Mouse (Mus musculus): Measurements from ENCODE around the gene Tent5b.

Tent5b gene

GRCm38 (mm10) chr4:133479458-133480184 lies at the start of gene Tent5b:
Gene Tent5b (plus strand): TSS chr4:133480132.
- CTCF ChIA-PET, result interaction anchor here (1.0 kb wide), 1 partner anchor 15 kb away, joined by 3 read pairs; no protein-coding TSS in a partner anchor

GRCm38 (mm10) chr4:133431508-133431907 lies 48.4 kb upstream of the Tent5b start:
- CTCF ChIA-PET, result interaction anchor here (0.7 kb wide), 1 partner anchor 9 kb away, joined by 3 read pairs; no protein-coding TSS in a partner anchor

GRCm38 (mm10) chr4:133432560-133433171 lies 47.3 kb upstream of the Tent5b start:
- CTCF ChIA-PET, result no interaction called here

GRCm38 (mm10) chr4:133435921-133436320 lies 44.0 kb upstream of the Tent5b start:
- CTCF ChIA-PET, result interaction anchor here (0.7 to 1.3 kb wide), 3 partner anchors 10 to 15 kb away, joined by 4 to 12 read pairs (median 5); no protein-coding TSS in a partner anchor

- CTCF ChIA-PET, result interaction anchor here (0.5 kb wide), 1 partner anchor 1274 kb away, joined by 18 read pairs; no protein-coding TSS in a partner anchor
These were observed 40.2 kb upstream of the Tent5b start for GRCm38 (mm10) chr4:133439460-133440376.

GRCm38 (mm10) chr4:133440377-133440795 lies 39.5 kb upstream of the Tent5b start:
- CTCF ChIA-PET, result interaction anchor here (0.5 kb wide), 1 partner anchor 1275 kb away, joined by 18 read pairs; no protein-coding TSS in a partner anchor

GRCm38 (mm10) chr4:133442194-133442593 lies 37.7 kb upstream of the Tent5b start:
- CTCF ChIA-PET, result interaction anchor here (1.1 kb wide), 1 partner anchor 18 kb away, joined by 3 read pairs; no protein-coding TSS in a partner anchor

GRCm38 (mm10) chr4:133443085-133443484 lies 36.8 kb upstream of the Tent5b start:
- CTCF ChIA-PET, result interaction anchor here (1.1 kb wide), 1 partner anchor 19 kb away, joined by 3 read pairs; no protein-coding TSS in a partner anchor

GRCm38 (mm10) chr4:133445727-133446126 lies 34.2 kb upstream of the Tent5b start:
- CTCF ChIA-PET, result no interaction called here

GRCm38 (mm10) chr4:133447366-133447765 lies 32.6 kb upstream of the Tent5b start:
- CTCF ChIA-PET, result interaction anchor here (0.6 kb wide), 1 partner anchor 11 kb away, joined by 12 read pairs; no protein-coding TSS in a partner anchor

GRCm38 (mm10) chr4:133447967-133448366 lies 32.0 kb upstream of the Tent5b start:
- CTCF ChIA-PET, result interaction anchor here (6.1 kb wide), 1 partner anchor 24 kb away, joined by 36 read pairs; no protein-coding TSS in a partner anchor

- CTCF ChIA-PET, result interaction anchor here (6.1 kb wide), 1 partner anchor 25 kb away, joined by 36 read pairs; no protein-coding TSS in a partner anchor
These were observed 31.1 kb upstream of the Tent5b start for GRCm38 (mm10) chr4:133448708-133449388.

GRCm38 (mm10) chr4:133449726-133450125 lies 30.2 kb upstream of the Tent5b start:
- CTCF ChIA-PET, result interaction anchor here (6.1 kb wide), 1 partner anchor 26 kb away, joined by 36 read pairs; no protein-coding TSS in a partner anchor

- CTCF ChIA-PET, result interaction anchor here (0.6 to 6.1 kb wide), 3 partner anchors 16 to 28 kb away, joined by 3 to 36 read pairs (median 5); no protein-coding TSS in a partner anchor
These were observed 28.4 kb upstream of the Tent5b start for GRCm38 (mm10) chr4:133451536-133451935.

GRCm38 (mm10) chr4:133452433-133452832 lies 27.5 kb upstream of the Tent5b start:
- CTCF ChIA-PET, result interaction anchor here (0.6 to 6.1 kb wide), 3 partner anchors 22 to 299 kb away, joined by 7 to 36 read pairs (median 11); no protein-coding TSS in a partner anchor

- CTCF ChIA-PET, result interaction anchor here (0.5 kb wide), 1 partner anchor 88 kb away, joined by 6 read pairs; the partner anchor contains the start of gene Slc9a1
These were observed 21.9 kb upstream of the Tent5b start for GRCm38 (mm10) chr4:133458044-133458443.

GRCm38 (mm10) chr4:133460006-133460405 lies 19.9 kb upstream of the Tent5b start:
- CTCF ChIA-PET, result interaction anchor here (0.7 kb wide), 1 partner anchor 152 kb away, joined by 11 read pairs; no protein-coding TSS in a partner anchor

- CTCF ChIA-PET, result no interaction called here
These were observed 19.1 kb upstream of the Tent5b start for GRCm38 (mm10) chr4:133460796-133461325.

GRCm38 (mm10) chr4:133461362-133461761 lies 18.6 kb upstream of the Tent5b start:
- CTCF ChIA-PET, result no interaction called here

- CTCF ChIA-PET, result interaction anchor here (0.6 kb wide), 1 partner anchor 115 kb away, joined by 3 read pairs; no protein-coding TSS in a partner anchor
These were observed 16.7 kb upstream of the Tent5b start for GRCm38 (mm10) chr4:133463184-133463583.
